Mouse (Mus musculus) intestine, embryonic 16.5 days (tissue): Measurements from ENCODE around the gene Eif4a1. TPM values are rescaled to one million over a fixed set of nuclear protein-coding genes. Genes with fewer than 3 reads are reported as not detected.

Experiments used
- ATAC-seq: fragments of 200-750 bp; cut with Nextera tagmentation; 2 replicates; pipeline ENCODE4 v1.8.0; 2017; ENCODE audit warnings: moderate TSS enrichment, moderate library complexity
- H3K27ac ChIP-seq: fragments of 300-500 bp; sonication (generic); 2 replicates; pipeline ENCODE4 v1.5.1; 2014; ENCODE audit warnings: mild to moderate bottlenecking, low read length
- H3K27me3 ChIP-seq: fragments of 300-500 bp; sonication (generic); replicated peaks from 2 replicates; pipeline ENCODE4 v1.6.1; 2014; ENCODE audit warnings: low read length, control low read depth, mixed read lengths; ENCODE audit not compliant: control insufficient read depth, insufficient read depth
- H3K36me3 ChIP-seq: fragments of 300-500 bp; sonication (generic); 2 replicates; pipeline ENCODE4 v1.6.1; 2014; ENCODE audit warnings: low read length, control low read depth; ENCODE audit not compliant: control insufficient read depth, insufficient read depth
- H3K4me1 ChIP-seq: fragments of 300-500 bp; sonication (generic); 2 replicates; pipeline ENCODE4 v1.6.1; 2014; ENCODE audit warnings: low read length, control low read depth, mixed read lengths; ENCODE audit not compliant: control insufficient read depth, insufficient read depth
- H3K4me2 ChIP-seq: fragments of 300-500 bp; sonication (generic); 2 replicates; pipeline ENCODE4 v1.6.1; 2014; ENCODE audit warnings: low read depth, low read length, control low read depth
- H3K4me3 ChIP-seq: fragments of 300-500 bp; sonication (generic); 2 replicates; pipeline ENCODE4 v1.5.1; 2014; ENCODE audit warnings: mild to moderate bottlenecking, low read length
- H3K9ac ChIP-seq: fragments of 300-500 bp; sonication (generic); 2 replicates; pipeline ENCODE4 v1.6.1; 2014; ENCODE audit warnings: low read depth, low read length
- H3K9me3 ChIP-seq: fragments of 300-500 bp; sonication (generic); 2 replicates; pipeline ENCODE4 v1.6.1; 2016; ENCODE audit warnings: low read length, control low read depth; ENCODE audit not compliant: control insufficient read depth
- WGBS: fragments of 180-500 bp; shearing (Covaris S2); extraction: QIAGEN DNeasy Blood & Tissue Kit; methylation state at CpG from one replicate; pipeline ENCODE4 v1.1.7; 2014; 5-methylcytosine and 5-hydroxymethylcytosine counted together
- polyA plus RNA-seq: library from polyadenylated mRNA; unstranded; fragments of >200 nt; fragmentation: Nextera tagmentation; extraction: Ambion mirVana; gene quantifications from 2 replicates; pipeline ENCODE4 v1.2.1, GENCODE M21; 2015

Gene Eif4a1
- polyA plus RNA-seq, 1 experiment from 2014 or later, result 563 TPM

DNA sequence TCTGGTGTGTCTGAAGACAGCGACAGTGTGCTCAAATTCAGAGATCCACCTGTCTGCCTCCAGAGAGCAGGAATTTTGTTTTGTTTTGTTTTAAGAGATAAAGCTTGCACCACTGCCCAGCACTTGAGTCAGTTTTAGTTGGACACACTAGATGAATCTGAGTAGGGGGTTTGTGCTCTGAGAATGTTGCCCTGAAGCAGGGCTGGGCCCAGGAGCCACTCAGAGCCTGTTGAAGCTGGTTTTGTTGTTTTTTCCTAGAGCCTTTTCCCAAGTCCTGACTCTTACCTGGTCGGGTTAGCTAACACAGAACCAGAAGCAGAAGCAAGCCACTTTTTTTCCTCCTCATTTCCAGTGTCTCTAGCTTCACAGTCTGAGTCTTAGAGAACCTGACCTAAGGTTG, 38.9 kb upstream of the Eif4a1 start:
- Histone ChIP-seq H3K9ac (no peak overlapping the region), H3K36me3 (no peaks in the 10 kb centered on the region), H3K4me2 (no peak overlapping the region), H3K4me1 (peaks cover 3% of the 10 kb centered on the region), H3K9me3 (no peaks in the 10 kb centered on the region), H3K27ac (no peak overlapping the region), H3K27me3 (no peaks in the 10 kb centered on the region), H3K4me3 (no peak overlapping the region)
- 70% methylated on average over 2 of the region's 2 CpGs for WGBS
- no peak for ATAC-seq

DNA sequence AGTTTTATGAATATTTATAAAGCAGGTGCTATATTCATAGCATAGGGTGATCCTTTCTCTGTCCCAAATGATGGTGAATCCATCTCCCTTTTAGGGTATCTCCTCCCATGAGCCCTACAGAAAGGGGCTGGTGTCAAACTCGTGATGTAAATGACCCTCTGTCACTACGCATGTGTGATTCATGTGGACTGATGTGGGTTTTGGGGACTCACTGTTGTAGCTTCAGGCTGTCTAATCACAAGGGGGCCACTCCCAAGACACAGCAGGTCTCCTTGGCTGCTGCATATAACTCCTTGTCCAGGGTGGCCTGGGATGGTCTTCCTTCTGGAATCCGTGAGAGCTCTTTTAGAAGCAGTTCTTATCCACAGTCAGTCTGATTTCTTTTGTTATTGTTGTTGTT, 38.2 kb upstream of the Eif4a1 start:
- no peak overlapping the region for H3K9ac ChIP-seq
- H3K36me3 ChIP-seq, result no peaks in the 10 kb centered on the region
- no peaks in the 10 kb centered on the region for H3K9me3 ChIP-seq
- no peak overlapping the region for H3K27ac ChIP-seq
- H3K4me1 ChIP-seq, result no peaks in the 10 kb centered on the region; the same call in 1 of the 2 replicates
- WGBS, result 74% methylated on average over 3 of the region's 3 CpGs
- no peak overlapping the region for H3K4me2 ChIP-seq
- H3K27me3 ChIP-seq, result no peaks in the 10 kb centered on the region
- ATAC-seq, result no peak
- H3K4me3 ChIP-seq, result no peak overlapping the region

DNA sequence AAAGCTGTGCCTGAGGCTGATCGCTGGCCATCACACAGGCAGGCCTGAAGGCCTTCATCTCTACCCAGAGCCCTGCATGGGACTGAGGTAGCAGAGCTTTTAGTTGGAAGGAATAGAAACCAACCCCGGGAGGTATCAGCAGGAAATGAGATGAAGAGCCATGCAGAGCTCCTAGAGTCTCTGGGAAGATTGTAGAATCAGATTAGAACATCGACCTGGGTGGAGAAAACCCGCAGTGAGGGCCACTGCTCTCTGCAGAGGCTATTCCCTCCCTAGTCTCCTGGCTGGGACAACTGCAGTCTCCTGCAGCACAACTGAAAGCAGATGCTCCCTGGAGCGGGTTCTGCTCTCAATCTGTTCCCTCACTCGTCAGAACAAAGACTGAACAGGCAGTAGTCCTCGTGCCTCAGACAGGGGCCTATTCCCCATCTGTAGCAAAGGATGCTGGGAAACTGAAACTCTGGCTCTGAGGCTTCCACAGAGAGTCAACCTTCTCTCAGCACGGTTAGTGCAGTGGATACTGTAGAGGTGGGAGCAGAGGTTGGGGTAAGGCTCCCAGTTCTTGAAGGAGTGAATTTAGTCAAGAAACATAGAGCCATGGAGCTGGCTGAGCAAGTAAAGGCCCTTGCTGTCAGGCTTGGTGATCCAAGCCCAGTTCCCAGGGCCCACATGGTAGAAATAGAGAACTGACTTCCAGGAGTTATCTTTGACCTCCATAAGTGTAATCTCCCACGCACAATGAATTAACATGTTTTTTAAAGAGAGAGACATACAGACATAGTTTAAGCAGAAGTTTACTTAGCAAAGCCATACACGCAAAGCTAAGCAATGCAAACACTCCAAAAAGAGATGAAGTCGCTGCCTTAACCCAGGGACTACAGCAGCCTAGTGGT, 37.6 kb upstream of the Eif4a1 start:
- no peak for ATAC-seq
- Histone ChIP-seq H3K27me3 (no peaks in the 10 kb centered on the region), H3K36me3 (no peaks in the 10 kb centered on the region), H3K4me2 (no peak overlapping the region), H3K9ac (peak overlapping the region; percentile 29; the same call in 1 of the 2 replicates), H3K4me1 (no peaks in the 10 kb centered on the region), H3K4me3 (no peak overlapping the region), H3K9me3 (no peaks in the 10 kb centered on the region), H3K27ac (no peak overlapping the region)
- WGBS, result 54% methylated on average over 11 of the region's 11 CpGs

DNA sequence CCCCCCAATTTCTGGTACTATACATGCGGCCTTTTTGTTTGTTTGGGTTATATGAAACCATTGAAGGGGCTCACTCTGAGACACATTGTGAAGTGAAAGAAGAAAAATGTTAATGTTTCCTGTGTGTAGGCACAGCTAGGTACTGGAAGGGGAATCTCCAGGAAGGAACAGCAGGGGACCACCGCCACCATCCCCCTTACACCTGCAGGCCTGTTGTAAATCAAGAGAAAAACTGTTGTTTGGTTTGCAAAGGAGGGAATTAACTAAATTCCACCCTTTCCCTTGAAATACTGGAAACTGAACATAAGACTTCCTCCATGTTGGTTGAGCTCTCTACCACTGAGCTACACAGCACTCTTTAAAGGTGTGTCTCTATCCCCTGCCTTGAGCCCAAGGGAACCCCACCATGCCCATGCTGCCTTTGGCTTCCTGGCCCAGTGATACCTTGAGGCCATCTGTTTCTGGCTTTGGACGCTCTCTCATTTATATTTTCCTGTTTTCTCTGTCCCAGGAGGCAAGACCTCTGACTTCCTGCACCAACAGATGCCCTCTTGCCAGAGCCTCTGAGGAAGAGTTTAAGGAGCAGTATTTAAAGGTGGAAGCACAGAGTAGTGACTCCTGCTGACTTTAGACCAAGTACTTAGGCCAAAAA, 36.5 kb upstream of the Eif4a1 start:
- Histone ChIP-seq H3K4me2 (no peak overlapping the region), H3K27ac (no peak overlapping the region), H3K4me3 (no peak overlapping the region), H3K36me3 (no peaks in the 10 kb centered on the region), H3K27me3 (no peaks in the 10 kb centered on the region), H3K4me1 (no peaks in the 10 kb centered on the region), H3K9ac (no peak overlapping the region), H3K9me3 (no peaks in the 10 kb centered on the region)
- no peak for ATAC-seq
- WGBS, result 74% methylated on average over 3 of the region's 3 CpGs

DNA sequence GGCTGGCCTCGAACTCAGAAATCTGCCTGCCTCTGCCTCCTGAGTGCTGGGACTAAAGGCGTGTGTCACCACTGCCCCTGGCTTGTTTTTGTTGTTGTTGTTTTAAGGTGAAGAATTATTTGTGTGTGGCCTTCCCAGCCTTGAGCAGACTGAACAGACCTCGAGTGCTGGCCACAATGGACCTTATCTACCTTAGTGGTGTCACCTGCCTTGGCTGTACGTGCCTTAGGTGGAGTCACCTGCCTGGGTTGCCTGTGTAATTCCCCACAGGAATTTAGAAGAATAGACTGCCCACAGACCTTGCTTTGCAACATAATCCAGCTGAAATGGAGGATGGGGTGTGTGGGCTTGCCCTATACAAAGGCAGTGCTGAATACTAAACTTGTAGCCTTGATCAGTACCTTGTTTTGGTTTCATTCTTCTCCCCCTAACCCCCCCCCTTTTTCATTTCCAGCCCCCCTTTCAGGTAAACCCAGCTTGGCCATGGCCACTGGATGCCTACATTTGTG, 35.7 kb upstream of the Eif4a1 start:
- no peak overlapping the region for H3K4me2 ChIP-seq
- WGBS, result 80% methylated on average over 4 of the region's 4 CpGs
- H3K27me3 ChIP-seq, result no peaks in the 10 kb centered on the region
- ATAC-seq, result no peak
- no peak overlapping the region for H3K9ac ChIP-seq
- H3K4me1 ChIP-seq, result no peaks in the 10 kb centered on the region
- H3K9me3 ChIP-seq, result no peaks in the 10 kb centered on the region
- H3K36me3 ChIP-seq, result no peaks in the 10 kb centered on the region
- H3K27ac ChIP-seq, result no peak overlapping the region
- no peak overlapping the region for H3K4me3 ChIP-seq

DNA sequence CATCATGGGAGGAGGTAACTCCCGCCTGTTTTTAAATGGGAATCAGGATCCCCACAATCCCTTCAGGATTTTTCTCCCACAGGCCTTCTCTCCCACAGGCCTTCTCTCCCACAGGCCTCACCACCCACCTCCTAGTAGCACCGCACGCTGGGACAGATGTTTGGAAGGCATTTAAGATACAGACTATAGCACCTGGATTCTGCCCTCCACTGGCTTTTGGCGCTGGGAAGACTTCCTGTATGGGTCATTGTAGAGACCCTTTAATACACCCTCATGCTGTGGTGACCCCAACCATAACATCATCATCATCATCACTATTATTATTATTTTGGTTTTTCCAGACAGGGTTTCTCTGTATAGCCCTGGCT, 35.2 kb upstream of the Eif4a1 start:
- no peak overlapping the region for H3K9ac ChIP-seq
- H3K4me1 ChIP-seq, result no peaks in the 10 kb centered on the region
- H3K27ac ChIP-seq, result no peak overlapping the region
- no peak overlapping the region for H3K4me2 ChIP-seq
- no peak overlapping the region for H3K4me3 ChIP-seq
- 85% methylated on average over 4 of the region's 4 CpGs for WGBS
- H3K36me3 ChIP-seq, result no peaks in the 10 kb centered on the region
- ATAC-seq, result no peak
- no peaks in the 10 kb centered on the region for H3K9me3 ChIP-seq
- no peaks in the 10 kb centered on the region for H3K27me3 ChIP-seq

DNA sequence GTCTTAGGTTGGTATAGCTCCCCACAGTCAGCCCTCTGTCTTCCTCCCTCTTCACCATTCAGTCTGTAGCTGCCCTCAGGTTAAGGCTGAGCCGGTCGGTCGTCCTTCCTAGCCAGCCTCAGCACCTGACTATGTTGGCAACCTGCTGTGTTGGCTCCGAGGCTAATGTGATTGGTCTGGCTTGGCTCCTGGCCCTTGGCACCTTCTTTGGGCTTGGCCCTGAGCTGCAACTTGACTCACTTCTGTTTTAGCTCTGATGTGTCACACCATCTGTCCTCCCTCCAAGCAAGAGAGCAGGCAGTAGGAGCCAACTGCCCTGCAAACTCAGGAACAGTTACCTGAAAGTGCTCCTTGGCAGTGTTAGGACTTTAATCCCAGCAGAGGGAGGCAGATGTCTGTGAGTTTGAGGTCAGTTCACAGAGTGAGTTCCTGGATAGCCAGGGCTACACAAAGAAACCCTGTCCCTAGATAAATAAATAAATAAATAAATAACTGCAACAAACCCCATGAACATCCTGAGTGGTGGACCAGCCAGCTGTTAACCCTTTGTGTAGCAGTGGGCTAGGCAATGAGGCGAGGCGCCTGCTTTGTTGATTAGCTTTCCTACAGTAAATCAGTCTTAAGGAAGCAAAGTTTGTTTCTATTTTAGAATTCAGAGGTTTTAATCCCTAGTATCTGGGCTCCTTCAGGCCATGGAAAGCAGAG, 34.7 kb upstream of the Eif4a1 start:
- H3K36me3 ChIP-seq, result no peaks in the 10 kb centered on the region

DNA sequence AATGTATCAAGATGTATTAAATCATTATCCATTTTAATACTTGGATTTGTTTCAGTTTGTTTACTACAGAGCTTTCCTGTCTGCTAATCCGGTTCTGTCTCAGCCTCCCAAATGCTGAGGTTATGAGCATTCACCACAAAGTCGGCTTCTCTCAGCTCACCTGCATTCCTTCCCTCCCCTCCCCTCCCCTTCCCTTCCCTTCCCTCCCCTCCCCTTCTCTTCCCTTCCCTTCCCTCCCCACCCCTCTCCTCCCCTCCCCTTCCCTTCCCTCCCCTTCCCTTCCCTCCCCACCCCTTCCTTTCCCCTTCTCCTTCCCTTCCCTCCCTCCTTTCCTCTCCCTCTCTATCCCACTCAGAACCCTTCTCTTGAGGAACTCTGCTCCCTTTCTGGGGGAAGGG, 32.4 kb upstream of the Eif4a1 start:
- no peaks in the 10 kb centered on the region for H3K4me1 ChIP-seq
- H3K9me3 ChIP-seq, result no peaks in the 10 kb centered on the region
- H3K4me2 ChIP-seq, result no peak overlapping the region
- no peak overlapping the region for H3K9ac ChIP-seq
- WGBS, result 44% methylated on average over 2 of the region's 2 CpGs
- ATAC-seq, result no peak
- H3K36me3 ChIP-seq, result no peaks in the 10 kb centered on the region
- no peak overlapping the region for H3K27ac ChIP-seq
- H3K27me3 ChIP-seq, result no peaks in the 10 kb centered on the region
- H3K4me3 ChIP-seq, result no peak overlapping the region

More for the DNA sequence above, 34.7 kb upstream of the Eif4a1 start:
- Histone ChIP-seq H3K9ac (no peak overlapping the region), H3K9me3 (no peaks in the 10 kb centered on the region), H3K4me1 (no peaks in the 10 kb centered on the region), H3K27ac (no peak overlapping the region), H3K27me3 (no peaks in the 10 kb centered on the region), H3K4me3 (no peak overlapping the region), H3K4me2 (no peak overlapping the region)
- no peak for ATAC-seq
- WGBS, result 48% methylated on average over 6 of the region's 6 CpGs
